Mouse (Mus musculus) hindbrain, embryonic 16.5 days (tissue): ENCODE measurements at regions not wholly inside any gene's neighbourhood (a gene's known extent, or its start where the extent isn't known, plus 50 kb on each side); places are given as distances from the start of the nearest gene placed in this dataset.
"Not testable (repeated sequence)": the region's sequence is repeated elsewhere in the genome, so short reads cannot be mapped to it uniquely, and the experiment has no call there.

Experiments
- ATAC-seq: fragments of 200-750 bp; cut with Nextera tagmentation; 2 replicates; pipeline ENCODE4 v1.8.0; 2017; ENCODE audit warnings: moderate TSS enrichment, moderate library complexity
- H3K27ac ChIP-seq: fragments of 300-500 bp; sonication (generic); 2 replicates; pipeline ENCODE4 v1.5.1; 2014; ENCODE audit warnings: low read depth, mild to moderate bottlenecking, control low read depth, low read length, moderate library complexity
- H3K27me3 ChIP-seq: fragments of 300-500 bp; sonication (generic); replicated peaks from 2 replicates; pipeline ENCODE4 v1.6.1; 2014; ENCODE audit warnings: low read length; ENCODE audit not compliant: control insufficient read depth, insufficient read depth
- H3K36me3 ChIP-seq: fragments of 300-500 bp; sonication (generic); 2 replicates; pipeline ENCODE4 v1.6.1; 2014; ENCODE audit warnings: mild to moderate bottlenecking, low read length, moderate library complexity, mixed read lengths; ENCODE audit not compliant: control insufficient read depth, insufficient read depth
- H3K4me1 ChIP-seq: fragments of 300-500 bp; sonication (generic); 2 replicates; pipeline ENCODE4 v1.6.1; 2014; ENCODE audit warnings: low read depth, low read length; ENCODE audit not compliant: control insufficient read depth, insufficient read depth
- H3K4me2 ChIP-seq: fragments of 300-500 bp; sonication (generic); 2 replicates; pipeline ENCODE4 v1.6.1; 2014; ENCODE audit warnings: mild to moderate bottlenecking, low read length, control low read depth, moderate library complexity
- H3K4me3 ChIP-seq: fragments of 300-500 bp; sonication (generic); 2 replicates; pipeline ENCODE4 v1.5.1; 2014; ENCODE audit warnings: mild to moderate bottlenecking, low read length, control low read depth, moderate library complexity
- H3K9ac ChIP-seq: fragments of 300-500 bp; sonication (generic); 2 replicates; pipeline ENCODE4 v1.6.1; 2014; ENCODE audit warnings: low read depth, mild to moderate bottlenecking, control low read depth, low read length, moderate library complexity
- H3K9me3 ChIP-seq: fragments of 300-500 bp; sonication (generic); 2 replicates; pipeline ENCODE4 v1.6.1; 2014; ENCODE audit warnings: mild to moderate bottlenecking, low read length, moderate library complexity; ENCODE audit not compliant: control insufficient read depth
- WGBS: fragments of 180-500 bp; shearing (Covaris S2); extraction: QIAGEN DNeasy Blood & Tissue Kit; methylation state at CpG from one replicate; pipeline ENCODE4 v1.1.7; 2014; 5-methylcytosine and 5-hydroxymethylcytosine counted together

DNA sequence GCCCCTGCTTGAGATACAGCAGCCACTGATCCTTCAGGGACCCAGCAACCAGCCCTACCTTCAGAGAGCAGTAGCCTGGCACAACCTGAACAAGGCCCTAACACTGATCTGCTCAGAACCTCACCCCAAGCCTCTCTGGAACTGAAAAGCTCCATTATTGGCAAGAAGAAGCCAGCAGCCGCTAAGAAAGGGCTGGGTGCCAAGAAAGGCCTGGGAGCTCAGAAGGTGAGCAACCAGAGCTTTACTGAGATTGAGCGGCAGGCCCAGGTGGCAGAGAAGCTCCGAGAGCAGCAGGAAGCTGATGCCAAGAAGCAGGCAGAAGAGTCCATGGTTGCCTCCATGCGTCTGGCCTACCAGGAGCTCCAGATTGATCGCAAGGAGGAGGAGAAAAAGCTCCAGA, 74.4 kb upstream of the Oxtr start:
- H3K27me3 ChIP-seq, H3K4me1 ChIP-seq, H3K4me3 ChIP-seq, H3K4me2 ChIP-seq, H3K36me3 ChIP-seq, ATAC-seq, H3K9me3 ChIP-seq, H3K27ac ChIP-seq, H3K9ac ChIP-seq: not testable (repeated sequence)
- 78% methylated on average over 5 of the region's 5 CpGs for WGBS

DNA sequence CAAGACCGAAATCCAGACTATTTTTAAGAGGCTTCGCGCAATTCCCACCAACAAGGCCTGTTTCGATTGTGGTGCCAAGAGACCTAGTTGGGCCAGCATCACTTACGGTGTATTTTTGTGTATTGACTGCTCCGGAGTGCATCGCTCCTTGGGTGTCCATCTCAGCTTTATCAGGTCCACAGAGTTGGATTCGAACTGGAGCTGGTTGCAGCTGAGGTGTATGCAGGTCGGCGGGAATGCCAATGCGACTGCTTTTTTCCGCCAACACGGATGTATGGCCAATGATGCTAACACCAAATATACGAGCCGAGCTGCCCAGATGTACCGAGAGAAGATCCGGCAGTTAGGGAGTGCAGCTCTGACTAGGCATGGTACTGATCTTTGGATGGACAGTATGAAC, 73.9 kb upstream of the Oxtr start:
- H3K4me3 ChIP-seq, ATAC-seq, H3K27ac ChIP-seq, H3K9ac ChIP-seq, H3K4me2 ChIP-seq, H3K36me3 ChIP-seq, H3K9me3 ChIP-seq, H3K27me3 ChIP-seq, H3K4me1 ChIP-seq: not testable (repeated sequence)
- 96% methylated on average over 17 of the region's 17 CpGs for WGBS

DNA sequence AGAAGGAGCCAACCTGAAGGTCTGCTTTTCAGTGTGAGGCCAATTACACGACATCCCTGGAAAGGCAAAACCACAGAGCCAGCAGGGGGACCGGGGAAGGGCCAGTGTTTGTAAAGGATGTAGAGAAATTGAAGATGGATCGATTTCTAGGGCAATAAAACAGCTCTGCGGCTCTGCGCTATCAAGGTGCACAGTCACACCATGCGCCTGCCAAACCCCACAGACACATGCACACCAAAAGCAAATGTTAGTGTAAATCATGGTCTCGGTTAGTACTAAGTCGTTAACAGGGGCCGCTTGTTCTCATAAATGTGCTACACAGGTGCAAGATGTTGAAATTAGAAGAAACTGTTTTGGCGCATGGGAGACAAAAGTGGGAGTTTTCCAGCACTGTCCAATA, 72.3 kb upstream of the Oxtr start:
- H3K9me3 ChIP-seq, result no peaks in the 10 kb centered on the region
- H3K9ac ChIP-seq, result no peak overlapping the region
- H3K27me3 ChIP-seq, result no peaks in the 10 kb centered on the region
- no peak overlapping the region for H3K27ac ChIP-seq
- H3K4me2 ChIP-seq, result no peak overlapping the region
- ATAC-seq, result no peak
- H3K4me3 ChIP-seq, result no peak overlapping the region
- H3K36me3 ChIP-seq, result no peaks in the 10 kb centered on the region
- 79% methylated on average over 10 of the region's 10 CpGs for WGBS
- H3K4me1 ChIP-seq, result no peaks in the 10 kb centered on the region; the same call in 1 of the 2 replicates

DNA sequence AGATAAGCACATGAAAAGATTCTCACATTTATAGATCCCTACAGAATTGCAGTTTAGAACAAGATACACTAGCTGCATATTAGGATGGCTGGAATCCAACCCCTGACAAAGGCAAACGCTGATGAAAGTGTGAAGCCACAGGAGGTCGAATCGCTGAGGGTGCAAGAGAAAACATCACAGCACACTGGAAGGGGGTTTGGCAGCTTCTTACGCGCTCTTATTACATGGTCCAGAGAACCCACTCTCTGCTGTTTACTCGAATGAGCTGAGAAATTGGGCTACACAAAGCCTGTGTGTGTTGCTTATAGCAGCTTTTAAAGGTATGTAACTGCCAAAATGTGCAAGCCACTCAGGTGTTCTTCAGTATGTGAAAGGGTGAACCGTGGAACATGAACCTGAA, 71.8 kb upstream of the Oxtr start:
- no peak overlapping the region for H3K4me3 ChIP-seq
- H3K4me2 ChIP-seq, result no peak overlapping the region
- ATAC-seq, result peak; percentile 58
- no peaks in the 10 kb centered on the region for H3K36me3 ChIP-seq
- no peak overlapping the region for H3K9ac ChIP-seq
- no peaks in the 10 kb centered on the region; the same call in 1 of the 2 replicates for H3K4me1 ChIP-seq
- H3K27ac ChIP-seq, result no peak overlapping the region
- 36% methylated on average over 7 of the region's 7 CpGs for WGBS
- H3K9me3 ChIP-seq, result no peaks in the 10 kb centered on the region
- no peaks in the 10 kb centered on the region for H3K27me3 ChIP-seq

DNA sequence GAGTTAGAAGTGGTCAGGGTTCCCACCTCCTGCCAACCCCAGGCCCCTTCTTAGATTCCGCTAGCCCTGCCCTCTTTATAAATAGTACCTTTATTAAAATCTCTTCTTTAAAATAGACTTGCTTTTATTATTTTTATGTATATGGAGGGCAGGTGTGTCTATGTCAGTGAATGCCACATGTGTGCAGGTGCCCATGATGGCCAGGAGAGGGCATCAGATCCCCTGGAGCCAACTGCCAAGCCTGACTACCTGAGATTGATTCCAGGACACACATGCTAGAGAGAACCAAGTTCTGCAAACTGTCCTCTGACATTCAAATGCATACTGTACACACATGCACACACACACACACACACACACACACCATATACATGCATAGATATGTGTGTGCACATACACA, 69.8 kb upstream of the Oxtr start:
- Histone ChIP-seq H3K9me3 (no peaks in the 10 kb centered on the region), H3K27me3 (no peaks in the 10 kb centered on the region), H3K27ac (no peak overlapping the region), H3K9ac (no peak overlapping the region), H3K36me3 (no peaks in the 10 kb centered on the region), H3K4me2 (no peak overlapping the region), H3K4me3 (no peak overlapping the region), H3K4me1 (no peaks in the 10 kb centered on the region; the same call in 1 of the 2 replicates)
- no peak for ATAC-seq
- WGBS, result 100% methylated on average over 1 of the region's 1 CpGs

DNA sequence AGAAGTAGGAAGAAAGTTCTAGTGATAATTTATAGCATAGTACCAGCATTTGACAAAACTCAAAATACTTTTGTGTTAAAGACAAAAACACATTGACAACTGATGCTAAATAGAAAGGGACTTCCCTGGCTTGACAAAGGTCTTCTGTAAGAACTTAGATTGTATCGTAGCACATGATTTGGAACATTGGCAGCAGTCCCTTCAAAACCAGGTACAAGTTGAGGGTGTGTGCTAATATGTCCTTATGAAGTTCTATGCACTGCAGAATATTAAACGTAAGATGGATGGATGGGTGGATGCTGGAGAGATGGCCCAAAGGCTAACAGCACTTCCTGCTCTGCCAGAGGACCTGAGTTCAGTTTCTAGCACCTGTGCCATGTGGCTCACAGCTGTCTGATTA, 67.8 kb upstream of the Oxtr start:
- Histone ChIP-seq H3K27ac (no peak overlapping the region), H3K4me2 (no peak overlapping the region), H3K9me3 (no peaks in the 10 kb centered on the region), H3K4me3 (no peak overlapping the region), H3K9ac (no peak overlapping the region), H3K27me3 (no peaks in the 10 kb centered on the region), H3K4me1 (no peaks in the 10 kb centered on the region; the same call in 1 of the 2 replicates), H3K36me3 (no peaks in the 10 kb centered on the region)
- ATAC-seq, result no peak
- 79% methylated on average over 2 of the region's 2 CpGs for WGBS

DNA sequence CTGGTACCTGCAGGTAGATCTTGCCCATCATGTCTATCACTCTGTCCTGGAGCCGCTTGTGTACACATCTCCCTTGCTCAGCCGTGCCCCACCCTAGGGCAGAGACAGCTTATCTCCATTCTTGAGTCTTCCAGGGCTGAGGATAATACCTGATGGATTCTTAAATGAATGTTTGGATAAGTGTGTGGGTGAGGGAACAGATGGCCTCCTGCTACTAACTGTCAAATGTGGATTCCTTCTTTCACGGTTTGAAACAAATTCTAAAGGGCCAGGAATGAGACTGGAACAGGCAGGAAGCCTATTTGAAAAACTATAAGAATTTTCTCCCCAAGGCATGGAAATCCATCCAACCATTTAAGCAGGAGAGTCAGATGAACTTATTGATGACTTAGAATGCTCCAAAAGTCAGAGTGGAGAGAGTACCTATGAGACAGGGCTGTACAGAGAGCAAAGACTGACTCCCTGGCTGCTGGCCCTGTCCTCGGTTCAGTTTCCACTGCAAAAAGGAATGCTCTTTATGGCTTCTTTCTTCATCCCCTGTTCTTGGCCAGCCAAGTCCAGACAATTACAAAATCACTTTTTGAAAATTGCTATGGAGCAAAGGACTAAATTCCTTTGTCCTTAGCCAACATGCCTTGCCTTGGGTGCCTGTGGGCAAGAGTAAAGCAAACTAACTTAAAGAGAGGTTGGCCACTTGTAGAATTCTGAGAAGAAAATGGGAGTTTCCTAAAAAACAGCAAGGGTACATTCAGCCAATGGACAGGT, 66.8 kb upstream of the Oxtr start:
- no peak overlapping the region for H3K9ac ChIP-seq
- no peaks in the 10 kb centered on the region for H3K36me3 ChIP-seq
- 83% methylated on average over 4 of the region's 4 CpGs for WGBS
- H3K27ac ChIP-seq, result no peak overlapping the region
- ATAC-seq, result no peak
- no peaks in the 10 kb centered on the region for H3K4me1 ChIP-seq
- no peak overlapping the region for H3K4me2 ChIP-seq
- no peak overlapping the region for H3K4me3 ChIP-seq
- no peaks in the 10 kb centered on the region for H3K9me3 ChIP-seq
- H3K27me3 ChIP-seq, result no peaks in the 10 kb centered on the region

DNA sequence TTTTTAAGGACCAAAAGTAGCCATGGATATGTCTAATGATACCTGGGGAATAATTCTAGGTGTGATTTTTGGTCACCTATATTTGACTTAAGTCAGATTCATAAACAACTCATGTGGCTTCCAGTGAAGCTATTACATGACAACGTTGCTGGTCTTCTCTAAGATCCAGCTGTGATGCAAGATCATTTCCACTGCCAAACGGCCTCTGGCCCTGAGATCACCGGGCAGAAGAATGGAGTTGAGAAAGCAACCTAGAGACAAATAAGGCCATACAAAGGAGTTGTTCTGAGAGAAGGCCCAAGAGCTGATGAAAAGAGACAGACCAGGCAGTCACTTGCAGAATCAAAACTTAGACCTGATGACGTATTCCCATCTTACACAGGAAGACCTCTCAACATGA, 64.3 kb upstream of the Oxtr start:
- Histone ChIP-seq H3K9me3 (no peaks in the 10 kb centered on the region), H3K27ac (no peak overlapping the region), H3K9ac (no peak overlapping the region), H3K4me2 (no peak overlapping the region), H3K36me3 (no peaks in the 10 kb centered on the region), H3K4me3 (no peak overlapping the region), H3K4me1 (no peaks in the 10 kb centered on the region), H3K27me3 (no peaks in the 10 kb centered on the region)
- ATAC-seq, result no peak
- WGBS, result 88% methylated on average over 4 of the region's 4 CpGs

DNA sequence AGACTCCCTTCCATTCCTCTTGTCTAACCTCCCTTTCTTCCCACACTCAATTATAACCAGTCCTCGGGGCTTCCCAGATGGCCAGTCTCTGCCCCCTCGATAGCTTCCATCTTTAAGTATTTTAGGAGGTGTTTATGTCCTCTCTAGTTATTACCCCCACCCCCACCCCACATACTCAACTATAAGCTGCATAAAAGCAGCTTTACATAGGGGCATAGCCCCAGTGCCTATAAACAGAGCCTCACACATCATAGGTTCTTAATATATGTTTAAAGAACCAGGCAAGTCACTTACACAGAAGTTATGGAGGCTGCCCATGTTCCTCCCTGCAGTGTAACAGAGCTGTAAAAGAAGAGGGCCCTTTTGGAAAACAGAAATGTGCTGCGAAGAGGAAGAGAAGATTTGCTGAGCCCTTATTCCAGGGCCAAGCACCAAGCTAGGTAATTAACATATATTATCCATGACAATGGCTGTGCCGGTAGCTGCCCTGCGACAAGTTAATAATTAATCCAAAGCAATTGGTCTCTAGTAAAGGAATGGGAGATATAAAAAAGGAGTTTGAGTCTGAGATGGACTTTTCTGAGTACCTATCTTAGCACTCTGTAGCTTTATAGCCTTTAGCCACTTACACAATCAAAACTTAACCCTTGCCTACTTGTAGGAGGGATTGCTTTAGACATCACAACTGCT, 63.6 kb upstream of the Oxtr start:
- Histone ChIP-seq H3K9ac (no peak overlapping the region), H3K4me3 (no peak overlapping the region), H3K4me1 (no peaks in the 10 kb centered on the region), H3K27ac (no peak overlapping the region), H3K27me3 (no peaks in the 10 kb centered on the region), H3K4me2 (no peak overlapping the region), H3K9me3 (no peaks in the 10 kb centered on the region), H3K36me3 (no peaks in the 10 kb centered on the region)
- 44% methylated on average over 5 of the region's 5 CpGs for WGBS
- no peak for ATAC-seq
